9 mouse cellular contexts compared by ENCODE assay signal in genomic region chr13:52223098-52223962, GRCm38 (mm10).
DNase-seq lines count a peak whose midpoint lies in the region; ATAC-seq lines count a peak whose summit lies in the region.
"Had no signal": no experiment of that assay in that cellular context is flagged by ENCODE, and none has a peak within 500 bp of the region (broad histone marks: within the 10 kb centered on the region; RNA-seq: fewer than 3 reads in every experiment).

No protein-coding gene starts in this region.

- H3K4me1 ChIP-seq in forebrain, embryonic 10.5 days, result peaks cover 22% of the 10 kb centered on the region

- peak overlapping the region; percentile 69 for H3K27ac ChIP-seq in forebrain, embryonic 10.5 days
- H3K27ac ChIP-seq: limb, embryonic 15.5 days had no signal

- 32% methylated on average over 6 of the region's 6 CpGs for WGBS in forebrain, embryonic 10.5 days

- H3K27me3 ChIP-seq in forebrain, embryonic 10.5 days (ENCODE audit: poor library complexity, severe bottlenecking), result peaks cover 54% of the 10 kb centered on the region
- H3K27me3 ChIP-seq: limb, embryonic 15.5 days had no signal

- H3K4me3 ChIP-seq in forebrain, embryonic 10.5 days, result no peak overlapping the region
- H3K4me3 ChIP-seq: limb, embryonic 15.5 days had no signal

- DNase-seq in cerebellum, adult 11 months, result peak; percentile 27
- peak; percentile 37 to 68 for DNase-seq in adrenal gland, postnatal 36 days
- DNase-seq in forebrain, embryonic 10.5 days (ENCODE audit: extremely low spot score, low spot score), result peak; percentile 29
- DNase-seq in heart, postnatal 36 days, result peak; percentile 31 to 38
- DNase-seq in kidney, postnatal 4 days, result peak; percentile 18 to 38
- DNase-seq in lung, postnatal 36 days, result peak; percentile 52
- DNase-seq in retina, postnatal 7 days (ENCODE audit: low read depth, low spot score), result peak; percentile 21

- no peaks in the 10 kb centered on the region for H3K36me3 ChIP-seq in forebrain, embryonic 10.5 days (replicated peaks)
- H3K36me3 ChIP-seq: limb, embryonic 15.5 days had no signal

- 0 out of 2 replicates have a peak, but pooled peaks cover 4% of the 10 kb centered on the region for H3K9me3 ChIP-seq in forebrain, embryonic 10.5 days
- H3K9me3 ChIP-seq: limb, embryonic 15.5 days had no signal

- no peak for ATAC-seq in cerebellum, adult (ENCODE audit: insufficient number of reproducible peaks, low FRiP score, low TSS enrichment)

- intact Hi-C loops in heart, postnatal 36 days (cut with DNase I), result loop anchor here (1.0 to 5.0 kb wide), 3 partner anchors 246 to 384 kb away; no protein-coding TSS in a partner anchor
